Mouse (Mus musculus) splenic B cell, adult 2 months (primary cell): ENCODE results near the gene Rin2.
A peak's percentile ranks its signal among the peaks of the same experiment; 100 is the strongest.
"Not testable (repeated sequence)": the region's sequence is repeated elsewhere in the genome, so short reads cannot be mapped to it uniquely, and the experiment has no call there.

Experiments
- DNase-seq: peaks from one replicate; pipeline ENCODE4 v3.0.0-alpha.2; 2011; ENCODE audit warnings: low read depth, low spot score
- H3K27me3 ChIP-seq: 2 replicates; pipeline ENCODE4 v1.6.1; 2012; ENCODE audit warnings: mild to moderate bottlenecking, low read length, moderate library complexity, mixed read lengths; ENCODE audit not compliant: control insufficient read depth, poor library complexity, insufficient read depth, severe bottlenecking
- H3K36me3 ChIP-seq: 2 replicates; pipeline ENCODE4 v1.6.1; 2012; ENCODE audit warnings: mild to moderate bottlenecking, low read length, moderate library complexity, mixed read lengths; ENCODE audit not compliant: control insufficient read depth, poor library complexity, insufficient read depth, severe bottlenecking

Gene Rin2

GRCm38 (mm10) chr2:145903061-145903901, 228.3 kb downstream of the Rin2 start:
- no peaks in the 10 kb centered on the region for H3K36me3 ChIP-seq
- peak; percentile 89 for DNase-seq
- H3K27me3 ChIP-seq, result no peaks in the 10 kb centered on the region

GRCm38 (mm10) chr2:145903983-145904616, 229.1 kb downstream of the Rin2 start:
- H3K27me3 ChIP-seq, result no peaks in the 10 kb centered on the region
- no peak for DNase-seq
- H3K36me3 ChIP-seq, result peaks cover 2% of the 10 kb centered on the region; the same call in 1 of the 2 replicates

- Histone ChIP-seq H3K36me3 (peaks cover 3% of the 10 kb centered on the region; the same call in 1 of the 2 replicates), H3K27me3 (no peaks in the 10 kb centered on the region)
- peak; percentile 48 for DNase-seq
Measured at GRCm38 (mm10) chr2:145905156-145905555, 230.1 kb downstream of the Rin2 start.

- DNase-seq, H3K36me3 ChIP-seq, H3K27me3 ChIP-seq: not testable (repeated sequence)
Measured at GRCm38 (mm10) chr2:145905884-145906283, 230.9 kb downstream of the Rin2 start.

GRCm38 (mm10) chr2:145920941-145921650, 246.1 kb downstream of the Rin2 start:
- DNase-seq, result no peak
- Histone ChIP-seq H3K36me3 (peaks cover 20% of the 10 kb centered on the region), H3K27me3 (no peaks in the 10 kb centered on the region)

GRCm38 (mm10) chr2:145934339-145935231, 259.6 kb downstream of the Rin2 start, which contains the start of the genes Cfap61 and Crnkl1:
TSS of gene Cfap61 (plus strand) at chr2:145934784.
TSS of gene Crnkl1 (minus strand) at chr2:145935014.
- DNase-seq, result peak; percentile 96
- peaks cover 7% of the 10 kb centered on the region; the same call in 1 of the 2 replicates for H3K36me3 ChIP-seq

GRCm38 (mm10) chr2:145936975-145937374, 262.0 kb downstream of the Rin2 start:
- DNase-seq, result no peak

More at GRCm38 (mm10) chr2:145934339-145935231, 259.6 kb downstream of the Rin2 start, which contains the start of the genes Cfap61 and Crnkl1:
- no peaks in the 10 kb centered on the region; the same call in 1 of the 2 replicates for H3K27me3 ChIP-seq

More at GRCm38 (mm10) chr2:145936975-145937374, 262.0 kb downstream of the Rin2 start:
- Histone ChIP-seq H3K36me3 (peaks cover 3% of the 10 kb centered on the region; the same call in 1 of the 2 replicates), H3K27me3 (no peaks in the 10 kb centered on the region; the same call in 1 of the 2 replicates)
